21 mouse cellular contexts compared by ENCODE assay signal in genomic region chr6:33078260-33078936, GRCm38 (mm10). TPM values are rescaled to one million over a fixed set of nuclear protein-coding genes. Genes with fewer than 3 reads are reported as not detected.
DNase-seq lines count a peak whose midpoint lies in the region; ATAC-seq and TF ChIP-seq lines count a peak whose summit lies in the region.
"Had no signal": no experiment of that assay in that cellular context is flagged by ENCODE, and none has a peak within 500 bp of the region (broad histone marks: within the 10 kb centered on the region; RNA-seq: fewer than 3 reads in every experiment).

No protein-coding gene starts in this region.

- no peak for TF ChIP-seq POLR2A in kidney, adult 2 months (IDR thresholded peaks at IDR 0.05; ENCODE audit: low read depth, low read length)

- H3K9ac ChIP-seq in intestine, embryonic 15.5 days = no peak overlapping the region
- H3K9ac ChIP-seq: forebrain, embryonic 15.5 days; liver, embryonic 14.5 days had no signal

- no peak for ATAC-seq in intestine, embryonic 15.5 days
- ATAC-seq: forebrain, embryonic 15.5 days had no signal

- H3K27ac ChIP-seq in kidney, adult 2 months (ENCODE audit: insufficient read depth, low read depth, low read length) = no peak overlapping the region
- no peak overlapping the region for H3K27ac ChIP-seq in intestine, embryonic 15.5 days
- H3K27ac ChIP-seq: embryonic facial prominence, embryonic 10.5 days; forebrain, embryonic 15.5 days; gastrocnemius, adult 2 months; liver, embryonic 14.5 days had no signal

- H3K4me3 ChIP-seq in kidney, adult 2 months (ENCODE audit: insufficient read depth, low read depth, low read length) = no peak overlapping the region
- H3K4me3 ChIP-seq in intestine, embryonic 15.5 days (replicated peaks) = no peak overlapping the region
- H3K4me3 ChIP-seq: embryonic facial prominence, embryonic 10.5 days; erythroblast, embryonic 14.5 days; forebrain, embryonic 15.5 days; gastrocnemius, adult 2 months had no signal

- H3K9me3 ChIP-seq in intestine, embryonic 15.5 days = no peaks in the 10 kb centered on the region
- H3K9me3 ChIP-seq: embryonic facial prominence, embryonic 10.5 days; forebrain, embryonic 15.5 days had no signal

- no peaks in the 10 kb centered on the region for H3K27me3 ChIP-seq in kidney, adult 2 months (replicated peaks; ENCODE audit: control insufficient read depth, insufficient read depth, low read length)
- H3K27me3 ChIP-seq in intestine, embryonic 15.5 days (replicated peaks) = no peaks in the 10 kb centered on the region
- H3K27me3 ChIP-seq: forebrain, embryonic 15.5 days had no signal

- no peaks in the 10 kb centered on the region for H3K36me3 ChIP-seq in kidney, adult 2 months (ENCODE audit: control insufficient read depth, insufficient read depth, low read length)
- H3K36me3 ChIP-seq in intestine, embryonic 15.5 days = no peaks in the 10 kb centered on the region
- H3K36me3 ChIP-seq: embryonic facial prominence, embryonic 10.5 days; forebrain, embryonic 15.5 days; G1E had no signal

- H3K4me1 ChIP-seq in kidney, adult 2 months (ENCODE audit: control insufficient read depth, insufficient read depth, low read length) = no peaks in the 10 kb centered on the region
- H3K4me1 ChIP-seq in intestine, embryonic 15.5 days (replicated peaks) = no peaks in the 10 kb centered on the region
- H3K4me1 ChIP-seq: embryonic facial prominence, embryonic 10.5 days; forebrain, embryonic 15.5 days had no signal

- 15% methylated on average over 19 of the region's 19 CpGs for WGBS in kidney, adult 2 months
- 33% methylated on average over 19 of the region's 19 CpGs for WGBS in intestine, embryonic 15.5 days

- no peak for TF ChIP-seq CTCF in kidney, adult 2 months (conservative IDR thresholded peaks at IDR 0.05; ENCODE audit: insufficient read depth, insufficient read length, low read depth, low read length)

- peak overlapping the region; percentile 46 for H3K4me2 ChIP-seq in intestine, embryonic 15.5 days (replicated peaks)
- H3K4me2 ChIP-seq: forebrain, embryonic 15.5 days; midbrain, embryonic 11.5 days had no signal

- DNase-seq in kidney, adult 2 months = peak; percentile 3
- no peak for DNase-seq in kidney, postnatal 25 days
- peak; percentile 17 for DNase-seq in embryo, embryonic 10.5 days (ENCODE audit: low spot score)
- peak; percentile 25 for DNase-seq in neural tube, embryonic 10.5 days (ENCODE audit: extremely low spot score, low spot score)
- no peak for DNase-seq in layer of hippocampus, adult 9-11 months
- DNase-seq in c-Kit-positive CD71-positive TER-119-positive erythroid progenitor cells, embryonic 14.5 days (ENCODE audit: low spot score) = no peak
- no peak for DNase-seq in thymus, postnatal 0 days (ENCODE audit: low spot score)
- DNase-seq: adrenal gland, adult 2 months; cerebellum, adult 8-10 months; gastrocnemius, adult 2 months; heart, adult 18-20 months; lung, postnatal 10 days; right cerebral cortex, postnatal 4 days; thymus, adult 2 months had no signal

RNA-seq across cellular contexts. Expression of gene Chchd3, which starts 18.3 kb away (rescaled TPM):
- 95.1 and 98.7 TPM in 2 replicates for polyA plus RNA-seq in kidney, adult 2 months (2012; rRNA removed)
- polyA plus RNA-seq in intestine, embryonic 15.5 days (2015; fragmentation: Nextera tagmentation; extraction: Ambion mirVana) = 141 and 150 TPM in 2 replicates
- polyA plus RNA-seq in thymus, postnatal 0 days (2015; fragmentation: Nextera tagmentation; extraction: Ambion mirVana) = 208 and 220 TPM in 2 replicates

Comparison
In these comparisons a context has a peak if more than half of its experiments do, and no peak if none do; other contexts are left out.
1. DNase-seq: peak in kidney, adult 2 months (single experiment), embryo, embryonic 10.5 days (single experiment) and neural tube, embryonic 10.5 days (single experiment); none in kidney, postnatal 25 days (0 of 2), layer of hippocampus, adult 9-11 months (single experiment), c-Kit-positive CD71-positive TER-119-positive erythroid progenitor cells, embryonic 14.5 days (single experiment) and thymus, postnatal 0 days (single experiment).